Mouse (Mus musculus) MEL (cell line): ENCODE results near the gene Ivd. TPM values are rescaled to one million over a fixed set of nuclear protein-coding genes. Genes with fewer than 3 reads are reported as not detected.

Source experiments
- DNase-seq: peaks from one replicate; pipeline ENCODE4 v3.0.0; 2011; ENCODE audit warnings: low read depth, low spot score
- H3K27ac ChIP-seq: 2 replicates; pipeline ENCODE4 v1.5.1; 2012; ENCODE audit warnings: low read depth, mild to moderate bottlenecking, control low read depth, low read length, moderate library complexity; ENCODE audit not compliant: control insufficient read depth
- H3K27me3 ChIP-seq, 2 experiments: fragments of 150-350 bp in 1 of 2; sonication (generic) in 1 of 2; 2 replicates each; pipeline ENCODE4 v1.6.1; 2012; ENCODE audit warnings: low read length in 2 of 2, mild to moderate bottlenecking in 2 of 2, improper control_type of control experiment in 1 of 2, moderate library complexity in 1 of 2; ENCODE audit not compliant: insufficient read depth in 2 of 2, control insufficient read depth in 1 of 2
- H3K36me3 ChIP-seq, 2 experiments: 2 replicates each; pipeline ENCODE4 v1.6.1; 2012 to 2014; ENCODE audit warnings: low read length in 2 of 2, improper control_type of control experiment in 1 of 2, inconsistent platforms in 1 of 2, mild to moderate bottlenecking in 1 of 2; ENCODE audit not compliant: insufficient read depth in 2 of 2, control insufficient read depth in 1 of 2
- H3K4me1 ChIP-seq, 2 experiments: fragments of 150-350 bp in 1 of 2; sonication (generic) in 1 of 2; 2 replicates each; pipeline ENCODE4 v1.6.1; 2012; ENCODE audit warnings: low read length in 2 of 2, improper control_type of control experiment in 1 of 2, mild to moderate bottlenecking in 1 of 2; ENCODE audit not compliant: insufficient read depth in 2 of 2, control insufficient read depth in 1 of 2
- H3K4me3 ChIP-seq, 2 experiments: fragments of 150-350 bp in 1 of 2; sonication (generic) in 1 of 2; 2 replicates each; pipeline ENCODE4 v1.5.1; 2012; ENCODE audit warnings: low read depth in 2 of 2, low read length in 2 of 2, mild to moderate bottlenecking in 2 of 2, moderate library complexity in 2 of 2, control low read depth in 1 of 2, improper control_type of control experiment in 1 of 2; ENCODE audit not compliant: control insufficient read depth in 1 of 2, insufficient read depth in 1 of 2
- H3K79me2 ChIP-seq: 2 replicates; pipeline ENCODE4 v1.6.1; 2012; ENCODE audit warnings: mild to moderate bottlenecking, low read length, moderate library complexity; ENCODE audit not compliant: control insufficient read depth, poor library complexity, insufficient read depth
- H3K9ac ChIP-seq: 2 replicates; pipeline ENCODE4 v1.6.1; 2012; ENCODE audit warnings: low read depth, mild to moderate bottlenecking, control low read depth, low read length, moderate library complexity; ENCODE audit not compliant: control insufficient read depth, poor library complexity, severe bottlenecking
- H3K9me3 ChIP-seq: fragments of 150-350 bp; sonication (generic); replicated peaks from 2 replicates; pipeline ENCODE4 v1.6.1; 2012; ENCODE audit warnings: mild to moderate bottlenecking, low read length, improper control_type of control experiment, moderate library complexity; ENCODE audit not compliant: insufficient read depth
- BHLHE40 ChIP-seq: IDR thresholded peaks from 2 replicates; pipeline ENCODE4 v1.6.1; 2012; ENCODE audit warnings: low read depth, mild to moderate bottlenecking, inconsistent platforms, low read length, improper control_type of control experiment, borderline replicate concordance
- CHD1 ChIP-seq: IDR thresholded peaks from 2 replicates; pipeline ENCODE4 v1.6.1; 2012; ENCODE audit warnings: low read depth, mild to moderate bottlenecking, inconsistent platforms, low read length, improper control_type of control experiment
- CHD2 ChIP-seq: IDR thresholded peaks from 2 replicates; pipeline ENCODE4 v1.6.1; 2011; ENCODE audit warnings: low read length, improper control_type of control experiment
- CTCF ChIP-seq, 3 experiments: IDR thresholded peaks in 2 of 3; conservative IDR thresholded peaks in 1 of 3; 2 replicates each; pipeline ENCODE4 v1.5.1; 2011 to 2012; ENCODE audit warnings: low read length in 3 of 3, low read depth in 2 of 3, mild to moderate bottlenecking in 2 of 3, improper control_type of control experiment in 1 of 3, inconsistent platforms in 1 of 3, mixed read lengths in 1 of 3, moderate library complexity in 1 of 3; ENCODE audit not compliant: control insufficient read depth in 1 of 3, insufficient read depth in 1 of 3, poor library complexity in 1 of 3, severe bottlenecking in 1 of 3
- E2F4 ChIP-seq: IDR thresholded peaks from 2 replicates; pipeline ENCODE4 v1.6.1; 2011; ENCODE audit warnings: low read depth, low read length, improper control_type of control experiment, borderline replicate concordance
- ELF1 ChIP-seq: IDR thresholded peaks from 2 replicates; pipeline ENCODE4 v1.6.1; 2014; ENCODE audit warnings: low read depth, mild to moderate bottlenecking, inconsistent platforms, low read length, improper control_type of control experiment, moderate library complexity
- ETS1 ChIP-seq: IDR thresholded peaks from 2 replicates; pipeline ENCODE4 v1.6.1; 2012; ENCODE audit warnings: low read depth, mild to moderate bottlenecking, inconsistent platforms, low read length, improper control_type of control experiment, moderate library complexity
- GABPA ChIP-seq: IDR thresholded peaks from 2 replicates; pipeline ENCODE4 v1.6.1; 2012; ENCODE audit warnings: low read depth, mild to moderate bottlenecking, inconsistent platforms, low read length, improper control_type of control experiment, moderate library complexity
- GATA1 ChIP-seq: IDR thresholded peaks from 2 replicates; pipeline ENCODE4 v1.6.1; 2011; ENCODE audit warnings: low read depth, low read length, improper control_type of control experiment
- KAT2A ChIP-seq: conservative IDR thresholded peaks from 2 replicates; pipeline ENCODE4 v1.6.1; 2012; ENCODE audit warnings: low read depth, low read length, improper control_type of control experiment, inconsistent platforms
- MAFK ChIP-seq: IDR thresholded peaks from 2 replicates; pipeline ENCODE4 v1.6.1; 2011; ENCODE audit warnings: low read depth, mild to moderate bottlenecking, low read length, improper control_type of control experiment, borderline replicate concordance
- MAZ ChIP-seq: IDR thresholded peaks from 2 replicates; pipeline ENCODE4 v1.6.1; 2012; ENCODE audit warnings: low read depth, mild to moderate bottlenecking, inconsistent platforms, low read length, improper control_type of control experiment
- MEF2A ChIP-seq: IDR thresholded peaks from 2 replicates; pipeline ENCODE4 v1.6.1; 2014; ENCODE audit warnings: low read depth, mild to moderate bottlenecking, inconsistent platforms, low read length, improper control_type of control experiment; ENCODE audit not compliant: poor library complexity, insufficient replicate concordance, severe bottlenecking; ENCODE audit errors: extremely low read depth
- MXI1 ChIP-seq: IDR thresholded peaks from 2 replicates; pipeline ENCODE4 v1.6.1; 2011; ENCODE audit warnings: mild to moderate bottlenecking, low read depth, low read length, improper control_type of control experiment
- MYB ChIP-seq: IDR thresholded peaks from 2 replicates; pipeline ENCODE4 v1.6.1; 2011; ENCODE audit warnings: mild to moderate bottlenecking, low read depth, low read length, improper control_type of control experiment
- MYC ChIP-seq: IDR thresholded peaks from 2 replicates; pipeline ENCODE4 v1.6.1; 2011; ENCODE audit warnings: low read depth, mild to moderate bottlenecking, low read length, improper control_type of control experiment, moderate library complexity
- POLR2A ChIP-seq, 2 experiments: IDR thresholded peaks; 2 replicates each; pipeline ENCODE4 v1.6.1; 2011 to 2012; ENCODE audit warnings: low read length in 2 of 2, mild to moderate bottlenecking in 2 of 2, control low read depth in 1 of 2, improper control_type of control experiment in 1 of 2, low read depth in 1 of 2, moderate library complexity in 1 of 2; ENCODE audit not compliant: control insufficient read depth in 1 of 2, insufficient read depth in 1 of 2, poor library complexity in 1 of 2
- POLR2AphosphoS2 ChIP-seq: IDR thresholded peaks from 2 replicates; pipeline ENCODE4 v1.6.1; 2011; ENCODE audit warnings: low read length, improper control_type of control experiment
- RAD21 ChIP-seq: IDR thresholded peaks from 2 replicates; pipeline ENCODE4 v1.6.1; 2011; ENCODE audit warnings: mild to moderate bottlenecking, low read depth, low read length, improper control_type of control experiment
- RCOR1 ChIP-seq: IDR thresholded peaks from 2 replicates; pipeline ENCODE4 v1.6.1; 2012; ENCODE audit warnings: low read depth, mild to moderate bottlenecking, inconsistent platforms, low read length, improper control_type of control experiment
- SIN3A ChIP-seq: IDR thresholded peaks from 2 replicates; pipeline ENCODE4 v1.6.1; 2012; ENCODE audit warnings: low read length, improper control_type of control experiment, inconsistent platforms
- SMC3 ChIP-seq: IDR thresholded peaks from 2 replicates; pipeline ENCODE4 v1.6.1; 2011; ENCODE audit warnings: low read depth, low read length, improper control_type of control experiment
- TAL1 ChIP-seq: IDR thresholded peaks from 2 replicates; pipeline ENCODE4 v1.6.1; 2012; ENCODE audit warnings: mild to moderate bottlenecking, inconsistent platforms, low read length, moderate library complexity, mixed read lengths
- TCF12 ChIP-seq: IDR thresholded peaks from 2 replicates; pipeline ENCODE4 v1.6.1; 2014; ENCODE audit warnings: low read depth, mild to moderate bottlenecking, inconsistent platforms, low read length, improper control_type of control experiment, moderate library complexity
- ZC3H11A ChIP-seq: IDR thresholded peaks from 2 replicates; pipeline ENCODE4 v1.6.1; 2012; ENCODE audit warnings: low read depth, mild to moderate bottlenecking, inconsistent platforms, low read length, improper control_type of control experiment
- ZKSCAN1 ChIP-seq: IDR thresholded peaks from 2 replicates; pipeline ENCODE4 v1.6.1; 2012; ENCODE audit warnings: low read depth, mild to moderate bottlenecking, inconsistent platforms, low read length, improper control_type of control experiment, moderate library complexity
- ZMIZ1 ChIP-seq: IDR thresholded peaks from 2 replicates; pipeline ENCODE4 v1.6.1; 2012; ENCODE audit warnings: low read depth, mild to moderate bottlenecking, inconsistent platforms, low read length, improper control_type of control experiment, moderate library complexity
- ZNF384 ChIP-seq: IDR thresholded peaks from 2 replicates; pipeline ENCODE4 v1.6.1; 2012; ENCODE audit warnings: low read depth, mild to moderate bottlenecking, inconsistent platforms, low read length, improper control_type of control experiment
- polyA plus RNA-seq, 2 experiments: library from polyadenylated mRNA; stranded (reverse) in 1 of 2; unstranded in 1 of 2; fragments of >175 nt in 1 of 2; fragments of >200 nt in 1 of 2; gene quantifications; 2 replicates each; pipeline versions ENCODE4 v1.2.1 to v1.2.4; 2012; ENCODE audit warnings: low replicate concordance in 2 of 2, low read depth in 1 of 2; ENCODE audit not compliant: insufficient read length in 2 of 2, insufficient read depth in 1 of 2, missing spikeins in 1 of 2
- total RNA-seq: library from RNA; depleted of rRNA; stranded (reverse); fragments of 300-350 nt; gene quantifications from 2 replicates; pipeline ENCODE4 v1.2.3, GENCODE M21; 2012

Gene Ivd
- total and polyA plus RNA-seq, 3 experiments = 17.1 to 33.4 TPM; not detected in 1

GRCm38 (mm10) chr2:118913551-118914276 is 52.0 kb downstream of the Ivd start:
- no peak for DNase-seq
- Histone ChIP-seq H3K27me3 (no peaks in the 10 kb centered on the region), H3K36me3 (no peaks in the 10 kb centered on the region), H3K79me2 (peaks cover 17% of the 10 kb centered on the region), H3K9me3 (no peaks in the 10 kb centered on the region), H3K9ac (no peak overlapping the region), H3K27ac (no peak overlapping the region), H3K4me1 (no peaks in the 10 kb centered on the region), H3K4me3 (no peak overlapping the region)
- TF ChIP-seq KAT2A (no peak), BHLHE40 (no peak), ZKSCAN1 (no peak), E2F4 (no peak), GATA1 (no peak), ELF1 (no peak), TCF12 (no peak), RAD21 (no peak), MYC (no peak), TAL1 (no peak), CHD2 (no peak), CTCF (IDR thresholded peaks at IDR 0.05 in 2 of 3, conservative IDR thresholded peaks at IDR 0.05 in 1 of 3; ENCODE audit: control insufficient read depth in 1 of 3, insufficient read depth in 1 of 3, low read depth in 2 of 3, low read length in 3 of 3, poor library complexity in 1 of 3, severe bottlenecking in 1 of 3) (no peak), GABPA (no peak), RCOR1 (no peak), MEF2A (no peak), MXI1 (no peak)

GRCm38 (mm10) chr2:118914685-118915084 is 52.9 kb downstream of the Ivd start:
- no peak for DNase-seq
- no peak overlapping the region for H3K4me3 ChIP-seq
- no peaks in the 10 kb centered on the region for H3K27me3 ChIP-seq
- TF ChIP-seq RCOR1 (no peak), MAFK (no peak), POLR2AphosphoS2 (no peak), MEF2A (no peak), SMC3 (no peak), SIN3A (no peak), RAD21 (no peak), CTCF (IDR thresholded peaks at IDR 0.05 in 2 of 3, conservative IDR thresholded peaks at IDR 0.05 in 1 of 3; ENCODE audit: control insufficient read depth in 1 of 3, insufficient read depth in 1 of 3, low read depth in 2 of 3, low read length in 3 of 3, poor library complexity in 1 of 3, severe bottlenecking in 1 of 3) (no peak), MAZ (no peak), ZNF384 (no peak), ETS1 (no peak), MYB (no peak), CHD1 (no peak), ZC3H11A (no peak), GATA1 (no peak), CHD2 (no peak), POLR2A (IDR thresholded peaks at IDR 0.05; ENCODE audit: control insufficient read depth in 1 of 2, insufficient read depth in 1 of 2, low read depth in 1 of 2, low read length in 2 of 2, poor library complexity in 1 of 2) (no peak), ZMIZ1 (no peak), KAT2A (no peak), TCF12 (no peak)
- TF ChIP-seq, all 39 proteins: peak for 0
- H3K9me3 ChIP-seq = no peaks in the 10 kb centered on the region
- H3K9ac ChIP-seq = no peak overlapping the region
- H3K36me3 ChIP-seq = peaks cover 0 to 1% of the 10 kb centered on the region in 2 experiments; a peak in 2 of 4 replicates
- H3K79me2 ChIP-seq = peaks cover 17% of the 10 kb centered on the region
- no peak overlapping the region for H3K27ac ChIP-seq
- no peaks in the 10 kb centered on the region for H3K4me1 ChIP-seq
